Mouse (Mus musculus) testis, postnatal 10 days (tissue): ENCODE results near the gene Aaed1.
A peak's percentile ranks its signal among the peaks of the same experiment; 100 is the strongest.

Experiments
- DNase-seq: peaks from one replicate; pipeline ENCODE4 v3.0.0; 2021; ENCODE audit warnings: low spot score

Gene Aaed1

DNA sequence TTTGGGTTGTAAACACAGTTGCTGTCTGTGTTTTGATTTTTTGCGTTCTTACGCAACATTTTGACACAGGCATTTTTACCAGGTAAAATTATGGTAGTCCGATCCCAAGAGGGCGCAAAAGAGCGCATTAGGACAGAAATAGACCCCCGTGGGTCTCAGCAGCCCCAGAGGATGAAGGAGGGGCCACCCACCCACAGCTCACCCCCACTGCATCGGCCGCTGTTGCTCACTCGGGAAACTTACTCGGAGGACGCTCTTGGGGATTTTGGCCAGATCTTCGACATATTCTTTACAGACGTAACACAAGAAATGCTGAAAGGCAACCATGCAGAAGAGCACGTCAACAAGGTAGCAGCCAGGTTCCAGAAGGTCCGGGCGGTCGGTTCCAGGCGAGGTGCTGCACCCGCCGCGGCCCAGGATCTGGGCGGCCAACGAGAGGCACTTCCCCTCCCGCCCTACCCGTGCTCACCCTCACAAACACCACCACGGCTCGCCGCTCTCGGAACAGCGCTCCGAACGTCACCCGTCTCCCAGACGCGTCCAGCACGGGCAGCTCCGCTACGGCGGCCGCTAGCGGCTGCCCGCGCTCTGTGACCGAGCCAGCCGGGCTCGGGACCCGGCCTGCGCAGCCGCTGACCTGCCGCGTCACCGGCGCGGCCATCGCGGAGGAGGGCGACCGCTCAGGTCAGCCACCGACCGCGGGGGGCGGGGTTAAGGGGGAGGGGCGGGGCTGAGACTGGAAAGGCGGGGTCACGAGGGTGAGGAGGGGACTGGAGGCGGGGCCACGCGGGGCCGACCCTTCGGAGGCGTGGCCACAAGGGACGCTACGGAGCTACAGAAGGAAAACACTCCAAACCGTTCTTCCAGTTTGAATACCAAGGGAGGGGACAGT, at the start of gene Aaed1:
Gene Aaed1 (minus strand): TSS at position 687 of the 892 bp plus-strand sequence.
- DNase-seq, result peak; percentile 97

DNA sequence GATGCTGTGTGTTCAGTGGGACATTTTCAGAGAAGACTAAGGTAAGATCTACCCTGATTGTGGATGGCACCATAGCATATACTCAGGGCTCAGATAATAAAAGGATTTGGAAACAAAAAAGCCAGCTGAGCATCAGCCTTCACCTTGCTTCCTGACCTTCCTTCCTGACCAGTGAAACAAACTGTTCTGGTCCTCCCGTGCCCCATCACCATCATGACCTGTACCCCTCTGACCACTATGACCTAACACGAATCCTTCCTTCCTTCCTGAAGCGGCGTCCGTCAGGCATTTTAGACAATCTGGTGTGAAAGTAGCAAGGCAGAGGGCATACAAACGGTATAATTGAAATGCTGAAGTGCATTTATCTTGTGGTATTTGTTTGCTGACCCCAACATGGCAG, 49.6 kb upstream of the Aaed1 start:
- DNase-seq, result no peak

DNA sequence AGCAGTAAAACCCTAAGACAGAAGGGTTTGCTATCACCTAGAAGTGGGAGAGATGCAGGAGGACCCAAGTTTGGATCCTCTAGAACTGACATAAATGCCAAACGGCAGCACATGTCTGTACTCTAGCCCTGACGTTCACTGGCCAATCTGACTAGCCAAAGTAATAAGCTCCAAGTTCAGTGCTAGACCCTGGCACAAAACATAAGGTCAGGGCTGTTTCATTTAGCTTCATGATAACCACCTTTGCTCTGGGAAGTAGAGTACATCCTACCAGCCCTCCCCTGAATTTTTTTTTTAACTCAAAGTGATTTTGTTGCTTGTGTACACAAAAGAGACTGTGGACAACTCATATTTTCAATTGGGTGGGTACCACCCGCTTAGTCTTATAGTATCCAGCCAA, 48.5 kb upstream of the Aaed1 start:
- DNase-seq, result no peak

DNA sequence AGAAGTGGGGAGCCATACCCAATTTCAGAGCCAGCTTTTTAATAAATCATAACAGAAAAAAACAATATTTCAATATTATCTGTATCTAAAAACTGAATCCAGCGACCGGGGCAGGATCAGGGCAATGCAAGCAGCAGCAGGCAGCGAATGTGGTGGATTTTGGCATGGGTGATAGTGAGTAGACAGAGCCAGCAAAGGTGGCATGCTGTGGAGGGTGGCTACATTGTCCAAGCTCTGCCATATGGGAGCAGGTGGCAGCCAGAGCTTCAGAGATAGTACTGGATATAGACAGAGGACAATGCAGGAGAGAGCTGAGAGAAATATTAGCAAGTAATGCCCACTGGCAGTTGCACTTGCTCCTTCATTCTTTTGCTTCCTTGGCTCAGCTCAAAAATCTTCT, 47.2 kb upstream of the Aaed1 start:
- no peak for DNase-seq

DNA sequence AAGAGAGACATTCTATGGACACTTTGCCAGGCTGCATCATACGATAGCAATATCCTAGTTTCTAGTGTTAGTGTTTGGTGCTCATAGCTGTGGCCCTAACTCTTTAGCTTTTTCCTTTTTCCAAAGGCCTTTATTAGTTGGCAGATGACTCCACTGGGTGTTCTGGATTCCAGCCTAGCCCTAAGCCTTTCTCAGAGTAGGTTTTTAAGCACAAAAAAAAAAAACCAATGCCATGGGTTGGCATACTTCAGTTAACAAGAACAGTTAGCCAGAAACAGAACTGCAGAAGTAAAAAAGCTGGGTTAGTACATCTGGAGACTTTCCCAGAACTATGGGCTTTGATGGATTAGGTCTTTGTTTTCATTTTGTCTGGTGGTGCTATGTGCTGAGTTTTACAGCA, 46.0 kb upstream of the Aaed1 start:
- DNase-seq, result no peak

DNA sequence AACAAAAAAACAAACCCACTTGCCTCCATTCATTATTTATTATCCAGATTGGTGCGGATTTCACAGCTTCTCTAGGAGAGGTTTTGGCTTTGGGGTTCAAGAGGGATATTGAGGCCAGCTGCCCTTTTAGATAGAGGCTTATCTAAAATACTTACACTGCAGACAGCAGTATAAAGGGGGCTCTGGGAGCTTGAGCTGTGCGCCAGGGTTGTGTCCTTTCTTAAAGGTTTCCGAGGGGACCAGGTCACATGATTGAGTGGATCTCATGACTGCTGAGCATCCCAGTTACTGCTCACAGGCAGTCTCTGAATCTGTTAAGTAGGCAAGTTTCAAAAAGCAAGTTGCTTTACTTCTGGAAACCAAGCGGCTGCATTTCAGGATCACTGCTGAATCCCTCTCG, 44.9 kb upstream of the Aaed1 start:
- DNase-seq, result no peak

DNA sequence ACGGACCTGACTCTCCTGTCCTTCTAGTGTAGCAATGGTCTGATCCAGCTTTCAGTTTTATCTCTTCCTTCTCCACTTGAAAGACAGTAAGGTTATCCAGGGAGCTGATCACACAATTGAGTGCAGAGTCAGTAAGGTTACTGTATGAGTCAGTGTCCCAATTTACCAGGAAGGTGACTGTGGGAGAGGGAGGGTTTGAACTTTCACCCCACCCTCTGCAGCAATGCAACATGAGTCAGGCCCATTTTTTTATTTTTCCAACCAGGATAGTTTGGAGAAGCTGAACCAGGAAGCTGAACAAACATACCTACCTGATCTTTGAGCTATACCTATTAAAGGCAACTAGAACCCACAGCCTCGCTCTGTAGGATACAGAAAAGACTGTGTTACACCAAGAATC, 37.0 kb upstream of the Aaed1 start:
- no peak for DNase-seq

DNA sequence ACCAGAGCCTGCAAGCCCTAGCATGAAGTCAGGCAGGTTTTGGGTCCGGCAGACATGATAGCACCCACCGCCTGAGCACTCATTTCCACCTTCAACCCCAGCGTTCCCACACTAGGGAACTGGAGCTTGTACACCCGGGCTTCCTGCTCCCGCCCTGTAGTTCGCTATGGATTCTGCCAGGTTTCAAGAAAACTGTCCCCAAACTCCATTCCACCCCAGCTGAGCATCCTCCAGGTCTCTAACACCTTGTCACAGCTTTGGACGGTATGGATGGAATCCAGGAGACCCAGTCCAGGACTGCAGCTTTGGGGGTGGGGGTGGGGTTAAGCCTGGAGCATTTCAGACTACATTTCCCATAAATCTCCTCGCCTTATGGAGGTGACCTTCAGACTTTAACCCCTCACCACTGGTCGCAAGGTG, 31.6 kb upstream of the Aaed1 start:
- no peak for DNase-seq

DNA sequence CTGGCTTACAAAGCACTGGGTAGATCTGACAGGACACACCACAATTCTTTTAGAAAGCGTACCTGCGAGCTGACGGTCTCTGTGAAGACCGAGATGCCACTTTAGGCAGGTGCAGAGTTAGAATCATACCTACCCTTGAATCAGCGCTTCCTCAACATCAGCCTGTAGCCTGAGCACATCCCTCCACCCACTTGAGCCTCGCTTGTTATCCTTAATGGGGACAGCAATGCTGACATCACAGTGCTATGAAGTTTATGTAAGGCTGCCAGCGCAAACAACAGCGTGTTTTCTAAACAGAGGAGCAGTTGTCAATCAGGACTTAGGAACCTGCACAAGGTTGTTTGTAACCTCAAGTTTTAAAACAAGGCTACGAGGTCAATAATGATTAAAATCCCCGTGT, 31.1 kb upstream of the Aaed1 start:
- no peak for DNase-seq

DNA sequence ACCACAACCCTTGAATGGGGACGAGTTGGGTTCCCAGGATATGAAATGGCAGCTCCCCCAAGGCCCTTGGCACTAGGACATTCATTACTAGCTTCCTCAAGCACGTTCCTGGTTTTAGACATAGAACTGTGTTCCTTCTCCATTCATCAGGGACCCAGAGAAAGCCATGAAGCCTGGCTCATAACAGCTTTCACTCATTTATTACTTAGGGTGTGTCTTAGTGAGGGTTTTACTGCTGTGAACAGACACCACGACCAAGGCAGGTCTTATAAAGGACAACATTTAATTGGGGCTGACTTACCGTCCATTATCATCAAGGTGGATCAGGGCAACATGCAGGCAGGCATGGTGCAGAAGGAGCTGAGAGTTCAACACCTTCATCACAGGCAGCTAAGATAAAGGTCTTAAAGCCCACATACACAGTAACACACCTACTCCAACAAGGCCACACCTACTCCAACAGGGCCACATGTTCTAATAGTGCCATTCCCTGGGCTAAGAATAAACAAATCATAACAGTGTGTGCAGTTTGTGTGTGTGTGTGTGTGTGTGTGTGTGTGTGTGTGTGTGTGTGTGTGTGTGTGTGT, 23.1 kb upstream of the Aaed1 start:
- no peak for DNase-seq

DNA sequence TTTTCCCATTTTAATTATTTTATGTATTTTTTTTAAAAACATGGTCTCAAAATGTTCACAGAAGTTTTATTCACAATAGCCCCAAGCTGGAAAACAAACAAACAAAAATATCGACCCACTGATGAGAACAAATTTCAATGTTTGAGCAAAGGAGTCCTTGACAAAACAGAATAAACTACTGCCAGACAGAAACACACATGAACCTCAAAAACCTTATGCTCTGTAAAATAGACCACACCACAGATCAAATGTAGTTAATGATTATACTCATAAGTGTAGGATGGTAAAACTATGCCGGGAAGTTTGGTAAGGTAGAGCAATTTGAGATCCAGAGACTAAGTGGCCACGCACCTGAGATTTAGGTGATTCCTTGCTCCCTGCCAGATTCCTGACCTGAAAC, 20.6 kb upstream of the Aaed1 start:
- no peak for DNase-seq

DNA sequence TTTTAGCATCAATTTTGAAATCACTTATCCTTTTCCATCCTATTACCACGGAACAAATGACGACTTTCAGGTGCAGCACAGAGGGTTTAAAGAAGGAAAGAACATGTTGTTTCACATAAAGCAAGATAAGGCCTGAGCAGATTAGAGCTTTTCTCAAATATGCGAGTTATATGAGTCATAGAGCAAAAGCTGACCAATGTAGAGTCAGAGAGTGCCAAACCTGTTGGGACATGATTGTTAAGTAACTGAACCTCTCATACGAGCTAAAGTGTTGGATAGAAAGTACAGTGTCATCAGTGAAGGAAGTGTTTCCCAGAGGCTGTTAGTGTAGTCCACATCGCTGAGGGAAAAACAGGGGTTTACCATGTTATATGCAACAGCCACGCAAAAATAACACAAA, 19.8 kb upstream of the Aaed1 start:
- no peak for DNase-seq

DNA sequence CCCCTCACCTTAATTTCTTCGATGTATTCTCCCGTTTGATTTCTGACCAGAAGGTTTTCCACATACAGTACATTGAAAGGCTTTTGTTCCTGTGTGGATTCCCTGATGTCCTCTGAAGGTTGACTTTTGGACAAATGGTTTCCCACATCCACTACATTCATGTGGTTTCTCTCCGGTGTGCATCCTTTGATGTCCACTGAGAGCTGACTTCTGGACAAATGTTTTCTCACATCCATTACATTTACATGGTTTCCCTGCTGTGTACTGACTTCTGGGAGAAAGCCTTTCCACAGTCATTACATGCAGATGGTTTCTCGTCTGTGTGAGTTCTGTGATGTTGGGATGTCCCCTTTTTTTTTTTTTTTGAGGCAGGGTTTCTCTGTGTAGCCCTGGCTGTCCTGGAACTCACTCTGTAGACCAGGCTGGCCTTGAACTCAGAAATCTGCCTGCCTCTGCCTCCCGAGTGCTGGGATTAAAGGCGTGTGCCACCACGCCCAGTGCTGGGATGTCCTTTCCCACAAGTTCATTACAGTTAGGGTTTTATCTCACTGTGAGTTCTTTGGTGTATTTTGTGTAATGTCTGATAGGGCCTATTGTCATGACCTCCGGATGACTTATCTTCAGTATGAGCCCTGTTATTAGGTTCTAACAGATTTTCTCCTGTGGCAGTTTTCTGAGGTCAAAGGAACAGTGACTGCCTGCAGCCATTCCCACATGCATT, 10.2 kb upstream of the Aaed1 start:
- no peak for DNase-seq

DNA sequence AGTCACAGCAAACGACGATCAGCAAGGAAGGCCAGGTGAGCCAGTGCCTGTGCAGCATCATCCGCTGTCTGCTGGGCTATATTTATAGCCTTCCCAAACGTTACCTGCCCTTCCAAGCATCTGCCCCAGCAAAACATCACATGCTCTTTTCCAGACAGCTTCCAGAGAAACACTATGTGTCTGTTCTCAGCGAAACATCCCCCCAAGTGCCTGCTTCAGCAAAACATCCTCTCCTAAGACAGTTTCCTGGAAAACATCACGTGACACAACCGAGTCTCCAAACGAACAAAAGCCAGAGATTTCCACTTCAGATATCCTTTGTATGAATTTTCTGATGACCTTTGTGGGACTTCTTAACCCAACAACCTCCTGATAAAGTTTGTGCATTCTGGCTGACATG, 7.8 kb upstream of the Aaed1 start:
- DNase-seq, result no peak

DNA sequence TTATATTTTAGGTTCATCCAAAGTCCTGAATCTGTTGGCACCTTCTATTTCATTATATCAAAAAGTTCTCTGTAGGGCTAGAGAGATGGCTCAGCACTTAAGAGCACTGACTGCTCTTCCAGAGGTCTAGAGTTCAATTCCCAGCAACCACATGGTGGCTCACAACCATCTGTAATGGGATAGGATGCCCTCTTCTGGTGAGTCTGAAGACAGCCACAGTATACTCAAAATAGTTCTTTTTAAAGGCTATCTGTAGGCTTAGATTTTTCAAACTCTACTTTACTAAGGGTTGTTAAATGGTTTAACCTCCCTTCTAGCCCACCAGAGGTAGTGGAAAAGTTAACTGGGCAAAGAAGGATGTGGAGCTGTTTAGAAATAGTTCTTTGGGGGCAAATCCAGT, 7.3 kb upstream of the Aaed1 start:
- DNase-seq, result no peak

DNA sequence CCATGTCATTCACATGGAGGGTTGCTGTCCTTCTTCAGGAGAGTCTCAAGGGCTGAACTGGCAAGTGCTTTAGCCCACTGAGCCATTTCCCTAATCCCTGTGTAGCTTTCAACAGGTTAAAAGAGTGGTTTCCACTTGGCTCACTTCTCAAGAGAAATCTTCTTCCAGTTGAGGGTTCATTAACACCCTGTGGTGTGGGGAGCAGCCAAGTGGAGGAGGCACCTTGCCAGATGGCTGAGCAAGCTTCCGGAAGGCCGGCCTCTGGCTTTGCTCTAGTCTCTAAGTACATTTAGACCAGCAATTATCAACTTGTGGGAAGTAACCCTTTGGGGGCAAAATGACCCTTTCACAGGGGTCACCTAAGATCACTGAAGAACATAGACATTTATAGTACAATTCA, 5.8 kb upstream of the Aaed1 start:
- DNase-seq, result peak; percentile 62

DNA sequence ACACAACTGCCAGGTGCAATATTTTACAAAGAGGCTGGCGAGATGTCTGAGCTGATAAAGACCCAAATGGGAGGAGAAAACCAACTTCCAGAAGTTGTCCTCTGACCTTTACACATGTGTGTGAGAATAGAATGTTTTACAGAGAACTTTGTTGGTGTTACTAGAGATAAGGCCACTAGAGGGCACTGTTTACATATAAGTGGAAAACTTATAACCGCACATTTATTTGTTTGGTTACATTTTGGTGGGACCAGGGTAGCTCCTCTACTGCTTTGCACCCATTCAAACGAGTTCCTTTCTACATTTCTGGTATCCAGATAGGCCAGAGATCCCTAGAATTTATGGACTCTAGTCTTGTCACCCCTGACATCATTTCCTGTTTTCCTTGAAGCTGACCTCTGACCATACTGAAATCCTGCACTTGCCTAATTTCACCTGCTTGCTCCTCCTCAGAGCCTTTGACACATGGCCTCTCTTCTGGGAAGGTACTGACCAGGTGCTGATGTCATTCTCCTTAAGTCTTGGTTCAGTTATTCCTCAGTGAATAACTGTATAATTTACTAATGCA, 3.1 kb upstream of the Aaed1 start:
- DNase-seq, result no peak

DNA sequence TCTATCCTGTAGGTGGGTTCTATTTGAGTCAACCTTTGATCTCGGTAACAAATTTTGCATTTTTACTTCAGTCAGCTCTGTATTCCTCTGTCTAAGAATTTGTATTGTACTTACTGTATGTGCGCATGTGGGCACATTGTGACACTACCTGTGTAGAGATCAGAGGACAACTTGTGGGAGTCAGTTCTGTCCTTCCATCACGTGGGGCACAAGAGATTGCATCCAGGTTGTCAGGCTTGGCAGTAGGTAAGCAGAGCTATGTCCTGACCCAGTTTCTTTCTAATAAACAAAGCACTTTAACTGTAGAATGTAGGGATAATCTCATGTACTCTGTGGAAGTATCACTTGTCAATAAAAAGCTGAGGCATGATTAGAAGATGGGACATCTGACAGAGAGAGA, 1.5 kb upstream of the Aaed1 start:
- no peak for DNase-seq

DNA sequence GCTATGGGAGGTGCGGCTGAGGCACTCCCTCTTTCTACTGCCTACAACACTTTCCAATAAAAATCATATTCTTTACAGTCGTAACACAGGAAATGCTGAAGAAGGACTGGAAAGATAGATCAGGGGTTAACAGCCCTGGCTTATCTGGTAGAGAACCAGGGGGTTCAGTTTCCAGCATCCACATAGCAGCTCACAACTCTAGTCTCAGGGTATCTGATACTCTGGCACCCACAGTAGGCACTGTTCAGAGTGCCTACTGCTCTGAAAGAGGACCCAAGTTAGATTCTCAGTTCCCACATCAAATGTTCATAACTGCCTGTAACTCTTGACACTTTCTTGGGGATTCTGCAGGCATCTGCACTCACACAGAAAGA, 393 bp upstream of the Aaed1 start:
- no peak for DNase-seq

DNA sequence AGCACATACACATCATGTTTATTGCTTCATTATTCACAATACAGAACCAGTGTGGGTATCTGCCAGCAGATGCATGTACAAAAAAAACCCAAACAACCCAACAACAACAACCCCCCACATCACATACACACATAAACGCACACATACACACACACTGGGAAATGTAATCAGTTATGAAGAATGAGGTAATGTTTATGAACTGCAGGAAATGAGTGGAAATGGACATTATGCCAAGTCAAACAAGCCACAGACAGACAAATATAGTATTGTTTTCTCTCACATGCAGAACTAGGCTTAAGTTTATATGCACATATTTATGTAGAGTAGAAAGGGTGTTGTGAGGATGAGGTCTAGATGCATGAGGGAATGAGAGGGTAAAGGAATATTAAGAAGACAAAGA, 1.2 kb downstream of the Aaed1 start:
- DNase-seq, result no peak

DNA sequence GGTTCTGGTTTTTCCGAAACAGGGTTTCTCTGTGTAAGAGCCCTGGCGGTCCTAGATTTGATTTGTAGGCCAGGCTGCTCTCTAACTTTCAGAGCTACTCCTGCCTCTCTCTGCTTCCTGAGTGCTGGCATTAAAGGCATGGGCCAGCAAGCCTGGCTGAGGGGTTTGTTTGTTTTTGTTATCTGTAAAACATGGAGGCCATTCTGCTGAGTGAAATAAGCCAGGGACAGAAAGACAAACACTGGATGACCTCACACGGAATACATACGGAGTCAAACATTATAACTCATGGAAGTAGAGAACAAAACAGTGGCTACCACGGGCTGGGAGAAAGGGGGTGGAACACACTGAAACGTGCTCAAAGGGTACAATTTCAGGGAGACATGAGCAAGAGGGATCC, 1.9 kb downstream of the Aaed1 start:
- no peak for DNase-seq

DNA sequence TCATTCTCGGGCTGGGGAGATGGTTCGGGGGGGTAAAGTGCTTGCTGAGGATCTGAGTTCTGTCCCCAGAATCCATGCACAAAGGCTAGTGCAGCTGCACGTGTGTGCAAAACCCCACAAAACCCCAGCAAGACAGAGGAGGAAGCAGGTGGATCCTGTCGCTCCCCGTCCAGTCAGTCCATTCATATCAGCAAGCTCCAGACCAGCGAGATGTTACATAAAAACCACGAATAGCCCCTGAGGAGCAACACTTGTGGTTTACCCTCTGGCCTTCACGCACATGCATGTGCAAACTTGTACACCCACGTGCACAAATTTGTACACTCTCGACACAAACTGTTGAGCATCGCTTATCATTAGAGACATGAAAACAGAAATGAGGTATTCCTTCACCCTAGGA, 2.7 kb downstream of the Aaed1 start:
- no peak for DNase-seq

DNA sequence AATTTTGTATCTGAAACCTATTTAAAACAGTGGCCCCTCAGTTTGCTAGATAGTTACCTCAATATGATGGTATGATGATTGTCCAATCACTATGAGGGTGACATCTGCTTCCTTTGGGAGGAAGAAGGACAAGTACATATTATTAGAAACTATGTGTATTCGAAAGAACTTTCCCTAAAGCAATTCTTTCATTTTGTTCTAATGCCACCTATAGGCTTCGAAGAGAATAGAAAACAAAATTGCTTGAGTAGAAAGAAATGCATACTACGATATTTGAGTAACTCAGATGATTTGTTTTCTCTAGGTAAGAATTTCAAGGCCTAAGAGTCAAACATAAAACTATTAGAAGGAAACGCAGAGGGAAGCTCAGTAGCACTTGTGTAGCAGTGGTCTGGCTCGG, 3.5 kb downstream of the Aaed1 start:
- no peak for DNase-seq
